Mouse (Mus musculus): ENCODE measurements around the gene Dennd6b.

The Dennd6b gene

GRCm38 (mm10) chr15:89136461-89137155 lies 59.7 kb downstream of the Dennd6b start:
- DNase-seq (ENCODE audit: inconsistent age in 2 of 2, low spot score in 1 of 2) = no peak
